Mouse (Mus musculus): ENCODE measurements around the gene Twsg1.

DNA sequence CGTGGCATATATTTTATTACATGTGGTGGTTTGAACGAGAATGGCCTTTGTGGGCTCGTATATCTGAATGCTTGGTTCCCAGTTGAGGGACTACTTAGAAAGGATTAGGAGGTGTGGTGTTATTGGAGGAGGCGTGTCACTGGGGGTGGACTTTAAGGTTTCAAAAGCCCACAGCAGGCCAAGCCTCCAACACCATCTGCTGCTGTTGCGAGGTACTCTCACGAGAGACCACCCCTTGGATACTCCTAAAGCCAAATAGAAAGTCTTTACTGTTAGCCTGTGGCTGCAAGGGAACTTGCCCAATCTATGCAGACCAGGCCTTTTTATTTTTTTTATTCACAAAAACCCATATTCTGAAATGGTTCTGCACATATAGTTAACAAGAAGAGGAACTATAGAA is 29.1 kb downstream of the Twsg1 start:
- no peak for TF ChIP-seq CTCF (IDR thresholded peaks at IDR 0.05; ENCODE audit: insufficient read depth, low read length)
- TF ChIP-seq POLR2A (IDR thresholded peaks at IDR 0.05; ENCODE audit: borderline replicate concordance, extremely low read depth, low read depth, low read length), result no peak

All from lung, adult 2 months (tissue).